Mouse (Mus musculus): ENCODE results near the gene Slc26a3. TPM values are rescaled to one million over a fixed set of nuclear protein-coding genes. Genes with fewer than 3 reads are reported as not detected.

Slc26a3 gene
- under 1 TPM; 0.25 to 0.41 (median 0.27) TPM for total RNA-seq (2022)

DNA sequence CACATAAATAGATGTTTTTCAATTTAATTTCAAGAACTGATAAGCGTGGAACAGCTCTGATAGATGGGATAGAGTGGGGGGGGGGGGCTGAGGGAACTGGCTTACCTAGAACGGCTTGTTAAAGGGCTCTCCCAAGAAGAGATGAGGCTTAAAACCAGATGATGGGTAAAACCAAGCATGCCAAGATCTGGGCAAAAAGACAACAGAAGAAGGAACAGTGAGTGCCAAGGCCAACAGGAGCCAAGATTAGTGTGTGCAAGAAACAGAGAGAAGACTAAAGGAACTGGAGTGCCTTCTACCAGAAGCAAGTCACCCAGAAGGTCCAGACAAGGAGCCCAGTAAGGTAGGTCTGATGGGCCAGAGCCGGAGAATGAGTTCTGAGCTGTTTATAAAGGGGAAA lies at the start of gene Slc26a3:
Gene Slc26a3 (plus strand): TSS at position 301 of the 400 bp plus-strand sequence.
- no peak for DNase-seq (ENCODE audit: low spot score in 2 of 2)

GRCm38 (mm10) chr12:31350191-31350943 lies 40.3 kb upstream of the Slc26a3 start:
- DNase-seq (ENCODE audit: low spot score in 2 of 2), result no peak

DNA sequence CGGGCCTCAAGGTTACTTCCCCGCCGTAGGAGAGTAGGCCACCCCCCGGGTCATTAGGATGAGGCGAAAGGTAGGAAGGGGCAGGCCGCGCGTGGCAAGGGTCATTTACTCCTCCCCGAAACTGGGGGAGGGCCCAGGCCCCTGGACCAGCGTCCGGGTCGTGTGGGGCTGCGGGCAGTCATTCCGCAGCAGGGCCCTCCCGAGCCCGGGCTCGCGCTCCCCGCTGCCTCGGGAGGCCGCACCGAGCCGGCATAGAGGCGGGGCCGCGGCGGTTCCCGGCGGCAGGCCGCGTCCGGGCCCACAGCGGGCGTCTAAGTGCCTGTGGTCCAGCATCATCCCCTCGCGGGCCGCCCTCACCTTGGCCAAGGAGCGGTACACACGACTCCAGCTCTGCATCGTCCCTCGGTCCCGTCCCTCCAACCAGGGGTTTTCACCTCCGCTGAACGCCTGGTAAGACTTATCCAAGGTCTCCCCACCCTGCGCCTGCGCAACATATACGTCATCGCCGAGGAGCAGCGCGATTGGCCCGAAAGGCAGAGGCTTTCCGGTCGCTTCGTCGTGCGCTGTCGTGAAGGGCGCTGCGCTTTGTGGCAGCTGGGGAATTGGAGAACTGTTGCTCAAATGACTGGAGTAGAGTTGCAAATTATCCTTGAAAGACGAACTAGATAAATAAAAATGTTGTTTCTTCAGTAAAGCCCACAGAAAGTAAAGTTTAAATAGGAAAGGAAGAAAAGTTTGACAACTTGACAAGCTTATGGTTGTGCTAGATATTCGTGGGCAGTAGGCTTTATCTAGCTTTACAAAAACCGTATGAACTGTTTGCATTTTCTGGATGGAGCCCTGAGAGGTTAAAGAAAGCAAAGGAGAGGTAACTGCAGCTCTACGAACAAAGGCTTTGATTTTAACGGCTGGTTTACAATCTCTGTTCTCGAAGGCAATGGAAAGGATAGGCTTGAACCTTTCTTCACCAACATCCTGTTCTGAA lies 39.4 kb upstream of the Slc26a3 start, which contains the start of gene Dld:
Gene Dld (minus strand): TSS at position 510 of the 985 bp plus-strand sequence.
- peak; percentile 95 for DNase-seq (ENCODE audit: low spot score in 2 of 2)

GRCm38 (mm10) chr12:31366428-31366827 lies 24.2 kb upstream of the Slc26a3 start:
- DNase-seq (ENCODE audit: low spot score in 2 of 2), result no peak

GRCm38 (mm10) chr12:31367721-31368120 lies 22.9 kb upstream of the Slc26a3 start:
- DNase-seq (ENCODE audit: low spot score in 2 of 2), result no peak

DNA sequence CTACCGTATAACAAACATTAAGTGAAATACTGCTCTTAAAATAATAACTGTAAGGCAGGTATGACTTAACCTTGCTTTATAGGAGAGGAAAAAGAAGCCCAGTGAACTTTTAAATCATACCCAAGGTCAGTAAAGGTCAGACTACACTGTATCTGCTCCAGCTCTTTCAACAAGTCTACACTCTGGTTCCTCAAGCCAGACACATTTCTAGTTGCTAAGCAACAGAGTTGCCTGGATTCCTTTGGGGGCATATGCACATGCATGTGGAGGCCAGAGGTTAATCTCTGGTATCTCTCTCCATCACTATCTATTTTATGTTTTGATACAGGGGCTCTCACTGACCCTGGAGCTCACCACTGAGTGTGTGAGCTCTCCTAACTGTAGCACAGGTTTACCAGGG lies 21.6 kb upstream of the Slc26a3 start:
- no peak for DNase-seq (ENCODE audit: low spot score in 2 of 2)

- DNase-seq (ENCODE audit: low spot score in 2 of 2), result no peak
These were observed 21.0 kb upstream of the Slc26a3 start for GRCm38 (mm10) chr12:31369656-31370055.

GRCm38 (mm10) chr12:31374603-31375282 lies 15.9 kb upstream of the Slc26a3 start:
- peak; percentile 38 to 67 for DNase-seq (ENCODE audit: low spot score in 2 of 2)

DNA sequence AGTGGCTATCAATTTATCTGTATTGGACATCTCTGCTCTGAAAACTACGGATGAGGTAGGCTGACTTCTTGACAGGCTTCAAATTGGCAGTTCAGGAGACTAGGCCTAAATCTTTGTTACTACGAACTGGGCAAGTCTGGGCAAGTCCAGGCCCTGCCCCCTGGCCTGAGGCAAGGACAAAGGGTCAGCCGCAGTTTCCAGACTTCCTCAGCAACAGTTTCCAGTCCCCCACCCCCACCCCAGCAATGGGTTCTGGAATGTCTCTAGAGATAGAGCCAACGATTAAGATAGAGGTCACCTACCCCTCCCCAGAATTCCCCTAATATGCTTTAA lies 15.4 kb upstream of the Slc26a3 start:
- no peak for DNase-seq (ENCODE audit: low spot score in 2 of 2)

DNA sequence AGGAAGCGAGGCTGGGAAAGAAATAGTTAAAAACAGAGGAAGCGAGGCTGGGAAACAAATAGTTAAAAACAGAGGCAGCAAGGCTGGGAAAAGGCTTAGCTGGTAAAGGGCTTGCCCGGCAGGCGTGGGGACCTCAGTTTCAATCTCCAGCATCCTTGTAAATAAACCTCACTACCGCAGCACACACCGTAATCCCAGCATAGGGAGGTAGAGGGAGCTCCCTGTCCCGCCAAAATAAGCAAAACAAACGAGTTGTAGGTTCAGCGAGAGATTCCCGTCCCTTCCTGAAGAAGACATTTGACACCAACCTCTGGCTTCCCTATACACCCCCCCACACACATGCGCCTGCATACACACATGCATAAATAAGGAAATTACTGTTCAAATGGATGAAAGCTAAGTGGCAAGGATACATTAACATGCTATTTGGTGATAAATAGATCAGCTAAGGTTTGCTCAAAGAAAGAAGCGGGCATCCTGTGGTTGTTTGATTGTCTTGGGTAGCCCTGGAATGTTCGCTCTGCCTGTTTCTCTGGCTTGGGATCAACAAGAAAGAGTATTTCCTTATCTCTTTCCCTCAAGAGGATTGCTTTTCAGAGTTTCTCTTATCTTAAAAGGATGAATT lies 14.2 kb upstream of the Slc26a3 start:
- DNase-seq (ENCODE audit: low spot score in 2 of 2), result no peak

DNA sequence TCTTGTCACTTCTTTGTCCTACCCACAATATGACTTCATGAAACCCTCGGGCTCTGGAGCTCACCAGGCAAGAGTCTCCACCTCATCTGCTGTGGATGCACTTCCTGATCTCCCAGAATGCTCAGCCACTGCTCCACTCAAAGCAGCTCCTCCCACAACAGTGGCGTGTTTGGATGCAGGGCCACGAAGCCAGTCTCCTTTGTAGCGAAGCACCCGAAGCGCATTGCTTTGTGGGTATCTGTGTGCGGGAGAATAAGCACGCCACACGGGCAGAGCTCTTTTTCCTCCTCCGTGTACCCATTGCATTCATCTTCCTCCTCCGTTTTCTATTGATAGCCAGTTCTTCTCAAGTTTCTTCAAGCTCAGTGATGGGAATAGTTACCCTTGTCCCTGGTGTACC lies 13.4 kb upstream of the Slc26a3 start:
- no peak for DNase-seq (ENCODE audit: low spot score in 2 of 2)

DNA sequence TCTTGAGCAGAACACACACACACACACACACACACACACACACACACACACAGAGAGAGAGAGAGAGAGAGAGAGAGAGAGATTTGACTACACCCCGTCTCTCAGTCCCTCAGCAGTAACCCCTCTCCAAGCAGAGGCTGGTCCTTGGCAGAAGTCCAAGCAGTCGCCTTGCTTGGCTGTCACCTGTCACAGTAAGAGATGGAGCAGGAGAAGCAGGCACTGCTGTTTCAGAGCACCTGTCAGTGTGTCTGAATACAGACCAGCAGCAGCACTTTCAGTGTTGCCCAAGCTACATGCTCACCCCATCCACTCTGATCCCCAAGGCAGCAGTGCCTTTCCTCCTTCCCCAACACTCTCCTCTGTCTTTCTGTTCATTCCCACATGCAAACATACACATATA lies 9.8 kb upstream of the Slc26a3 start:
- no peak for DNase-seq (ENCODE audit: low spot score in 2 of 2)

GRCm38 (mm10) chr12:31382451-31382850 lies 8.2 kb upstream of the Slc26a3 start:
- DNase-seq (ENCODE audit: low spot score in 2 of 2), result no peak

- no peak for DNase-seq (ENCODE audit: low spot score in 2 of 2)
These were observed 3.4 kb upstream of the Slc26a3 start for GRCm38 (mm10) chr12:31387303-31387702.

DNA sequence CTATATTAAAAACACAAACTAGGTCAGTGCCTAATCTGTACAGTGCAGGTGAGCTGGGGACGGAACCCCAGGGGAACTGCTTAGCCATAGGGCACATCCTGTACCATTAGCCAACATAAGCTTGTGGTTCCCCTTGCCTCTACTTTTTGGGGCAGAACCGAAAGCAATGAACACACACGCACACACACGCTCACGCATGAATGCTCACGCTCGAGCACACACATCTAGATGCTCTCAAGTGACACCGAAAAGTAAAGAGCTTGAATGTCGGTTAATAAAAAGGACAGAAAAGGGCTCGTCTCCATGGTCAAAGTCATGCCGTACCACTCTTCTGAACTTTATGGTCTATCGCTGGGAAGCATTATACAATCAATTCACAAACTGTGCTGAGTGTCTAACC lies 1.0 kb downstream of the Slc26a3 start:
- no peak for DNase-seq (ENCODE audit: low spot score in 2 of 2)

DNA sequence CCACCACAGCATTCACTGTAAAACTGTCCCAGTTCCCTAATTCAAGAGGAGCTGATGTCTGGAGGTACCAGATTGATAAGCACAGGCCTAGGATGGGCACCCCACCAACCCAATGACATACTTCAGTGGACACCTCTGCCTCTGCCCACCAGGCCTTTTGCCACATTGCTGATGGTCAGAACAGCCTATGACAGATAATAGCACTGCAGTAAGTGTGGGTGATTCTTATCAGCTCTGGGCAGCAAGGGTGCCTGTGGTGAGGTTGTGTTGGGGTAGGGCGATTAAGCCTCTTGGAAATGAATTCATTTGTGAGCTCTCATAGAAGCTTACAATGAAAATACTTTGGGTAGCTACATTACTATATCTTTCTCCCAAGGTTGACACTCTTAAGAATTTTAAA lies 5.2 kb downstream of the Slc26a3 start:
- DNase-seq (ENCODE audit: low spot score in 2 of 2), result no peak

GRCm38 (mm10) chr12:31397709-31398108 lies 7.0 kb downstream of the Slc26a3 start:
- DNase-seq (ENCODE audit: low spot score in 2 of 2), result no peak

DNA sequence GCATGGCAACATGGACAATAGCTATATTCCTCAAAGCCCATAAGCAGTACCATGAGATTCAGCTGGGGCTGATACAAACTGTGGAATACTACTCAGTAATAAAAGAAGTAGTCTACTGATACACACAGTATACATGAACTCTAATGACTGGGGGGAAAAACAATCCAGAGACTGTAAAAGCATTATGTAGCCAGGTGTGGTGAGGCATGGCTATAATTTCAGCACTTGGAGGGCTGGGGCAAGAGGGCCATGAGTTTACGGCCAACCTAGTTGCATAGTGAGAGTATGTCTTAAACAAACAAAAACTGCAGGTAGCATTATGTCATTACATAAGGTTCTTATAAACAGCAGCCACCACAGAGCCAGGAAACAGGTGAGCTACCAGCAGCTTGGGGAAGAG lies 10.2 kb downstream of the Slc26a3 start:
- DNase-seq (ENCODE audit: low spot score in 2 of 2), result no peak

DNA sequence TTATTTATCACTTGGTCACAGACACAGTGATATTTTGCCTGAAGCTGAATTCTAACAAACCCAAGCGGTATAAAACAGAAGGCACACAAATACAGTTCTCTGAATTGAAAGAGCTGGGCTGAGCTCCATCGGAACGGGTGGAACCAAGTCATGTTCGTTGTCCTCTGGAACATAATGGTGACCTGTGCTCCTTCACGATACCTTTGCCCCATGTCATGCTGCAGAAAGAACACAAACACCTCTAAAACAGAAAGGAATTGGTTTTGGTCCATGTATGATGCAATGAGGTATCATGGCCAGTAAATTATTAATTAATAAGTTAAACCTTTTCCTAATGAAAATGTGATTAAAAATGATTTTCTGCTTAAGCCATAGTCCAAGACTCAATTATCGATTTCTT lies 11.3 kb downstream of the Slc26a3 start:
- no peak for DNase-seq (ENCODE audit: low spot score in 2 of 2)

DNA sequence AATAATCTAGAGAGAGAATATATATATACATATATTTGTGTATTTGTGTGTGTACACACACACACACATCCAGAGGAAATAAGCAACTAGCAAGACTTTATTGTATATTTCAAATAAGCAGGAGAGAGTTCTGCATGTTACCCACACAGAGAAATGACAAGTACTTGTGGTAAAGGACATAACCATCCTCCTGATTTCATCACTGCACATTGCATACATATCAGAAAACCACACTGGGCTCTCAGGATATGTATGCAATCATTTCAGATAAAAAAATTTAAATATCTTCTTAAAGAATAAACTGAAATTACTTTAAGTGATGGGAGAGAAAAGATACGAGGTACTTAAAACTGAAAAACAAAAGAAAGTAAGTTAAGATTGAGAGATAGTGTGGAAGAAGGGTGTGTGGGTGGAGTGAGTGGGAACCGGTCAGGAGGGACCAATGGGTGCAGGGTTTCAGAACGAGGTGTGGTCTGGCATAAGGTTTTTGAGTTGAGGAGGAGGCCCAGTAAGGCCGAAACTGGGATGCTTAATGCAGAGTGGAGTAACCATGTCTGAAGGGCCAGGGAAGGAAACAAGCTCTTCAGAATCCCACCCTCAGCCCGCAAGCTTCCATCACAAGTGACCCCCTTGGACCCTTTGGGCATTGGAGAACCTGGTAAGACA lies 14.0 kb downstream of the Slc26a3 start:
- no peak for DNase-seq (ENCODE audit: low spot score in 2 of 2)

GRCm38 (mm10) chr12:31415971-31416370 lies 25.3 kb downstream of the Slc26a3 start:
- DNase-seq (ENCODE audit: low spot score in 2 of 2), result no peak
